Mouse (Mus musculus) embryonic fibroblast, embryonic 13.5 days (primary cell): ENCODE results near the gene 4933402E13Rik.

Experiments used
- CTCF ChIP-seq: IDR thresholded peaks from 2 replicates; pipeline ENCODE4 v1.5.1; 2011; ENCODE audit warnings: mild to moderate bottlenecking, control low read depth, low read length, moderate library complexity, borderline replicate concordance; ENCODE audit not compliant: insufficient read depth
- POLR2A ChIP-seq: IDR thresholded peaks from 2 replicates; pipeline ENCODE4 v1.6.1; 2011; ENCODE audit warnings: low read depth, mild to moderate bottlenecking, control low read depth, low read length, moderate library complexity

DNA sequence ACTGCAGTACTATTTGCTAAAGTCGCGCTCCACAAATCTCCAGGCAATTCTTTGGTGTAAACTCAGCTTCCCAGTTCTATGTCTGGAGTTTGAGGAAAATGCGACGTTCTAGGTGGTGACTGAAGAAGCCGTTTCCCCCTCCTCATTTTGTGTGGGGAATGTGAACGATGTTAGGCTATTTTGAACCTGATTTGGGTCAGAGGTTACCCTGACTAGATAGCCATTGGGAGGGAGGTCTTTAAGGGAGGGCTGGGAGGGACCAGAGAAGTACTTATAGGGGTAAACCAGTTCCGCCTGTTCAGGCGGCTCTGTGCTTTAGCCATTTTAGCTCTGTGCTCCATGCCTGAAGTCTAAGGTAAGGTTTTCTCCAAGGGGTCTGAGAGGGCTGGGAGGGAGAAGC, at the start of gene 4933402E13Rik:
- TF ChIP-seq CTCF = no peak
- TF ChIP-seq POLR2A = no peak
